Mouse (Mus musculus) limb, embryonic 12.5 days (tissue): ENCODE data around the gene Kxd1. TPM values are rescaled to one million over a fixed set of nuclear protein-coding genes. Genes with fewer than 3 reads are reported as not detected.

Source experiments
- ATAC-seq: fragments of 200-750 bp; cut with Nextera tagmentation; 2 replicates; pipeline ENCODE4 v1.8.0; 2017; ENCODE audit warnings: low read depth, moderate TSS enrichment; ENCODE audit not compliant: insufficient number of reproducible peaks, insufficient read depth, low FRiP score, low TSS enrichment
- H3K27ac ChIP-seq: fragments of 300-500 bp; sonication (generic); 2 replicates; pipeline ENCODE4 v1.5.1; 2016; ENCODE audit warnings: mild to moderate bottlenecking, moderate library complexity
- H3K27me3 ChIP-seq: fragments of 300-500 bp; sonication (generic); 2 replicates; pipeline ENCODE4 v1.6.1; 2016; ENCODE audit warnings: mild to moderate bottlenecking, moderate library complexity
- H3K36me3 ChIP-seq: fragments of 300-500 bp; sonication (generic); 2 replicates; pipeline ENCODE4 v1.6.1; 2016; ENCODE audit warnings: mild to moderate bottlenecking, moderate library complexity
- H3K4me1 ChIP-seq: fragments of 300-500 bp; sonication (generic); replicated peaks from 2 replicates; pipeline ENCODE4 v1.6.1; 2016
- H3K4me2 ChIP-seq: fragments of 300-500 bp; sonication (generic); 2 replicates; pipeline ENCODE4 v1.6.1; 2016; ENCODE audit warnings: mild to moderate bottlenecking, moderate library complexity
- H3K4me3 ChIP-seq: fragments of 300-500 bp; sonication (generic); replicated peaks from 2 replicates; pipeline ENCODE4 v1.5.1; 2016; ENCODE audit warnings: mild to moderate bottlenecking
- H3K9ac ChIP-seq: fragments of 300-500 bp; sonication (generic); replicated peaks from 2 replicates; pipeline ENCODE4 v1.6.1; 2016; ENCODE audit warnings: mild to moderate bottlenecking, moderate library complexity
- H3K9me3 ChIP-seq: fragments of 300-500 bp; sonication (generic); 2 replicates; pipeline ENCODE4 v1.6.1; 2016; ENCODE audit warnings: mild to moderate bottlenecking, moderate library complexity
- WGBS: fragments of 180-500 bp; shearing (Covaris S2); methylation state at CpG from one replicate; pipeline ENCODE4 v1.1.7; 2016; 5-methylcytosine and 5-hydroxymethylcytosine counted together
- polyA plus RNA-seq: library from polyadenylated mRNA; unstranded; fragments of >200 nt; fragmentation: Nextera tagmentation; extraction: Ambion mirVana; gene quantifications from 2 replicates; pipeline ENCODE4 v1.2.1, GENCODE M21; 2016

The Kxd1 gene
- polyA plus RNA-seq, 1 experiment from 2014 or later, result 50.7 TPM

GRCm38 (mm10) chr8:70463306-70463705 is 64.5 kb downstream of the Kxd1 start:
- H3K9me3 ChIP-seq, result peaks cover 9% of the 10 kb centered on the region; the same call in 1 of the 2 replicates
- H3K27ac ChIP-seq, result 0 out of 2 replicates have a peak overlapping the region, but pooled peaks have one; percentile 29
- H3K36me3 ChIP-seq, result peaks cover 17% of the 10 kb centered on the region
- no peaks in the 10 kb centered on the region for H3K27me3 ChIP-seq
- H3K4me1 ChIP-seq, result peaks cover 33% of the 10 kb centered on the region
- no peak overlapping the region for H3K9ac ChIP-seq
- no peak for ATAC-seq
- 78% methylated on average over 4 of the region's 4 CpGs for WGBS
- H3K4me3 ChIP-seq, result no peak overlapping the region
- H3K4me2 ChIP-seq, result no peak overlapping the region

GRCm38 (mm10) chr8:70462516-70462813 is 65.3 kb downstream of the Kxd1 start:
- H3K4me2 ChIP-seq, result no peak overlapping the region
- peaks cover 17% of the 10 kb centered on the region for H3K36me3 ChIP-seq
- no peak for ATAC-seq
- no peak overlapping the region for H3K4me3 ChIP-seq
- H3K27me3 ChIP-seq, result no peaks in the 10 kb centered on the region
- peaks cover 9% of the 10 kb centered on the region; the same call in 1 of the 2 replicates for H3K9me3 ChIP-seq
- 60% methylated on average over 8 of the region's 8 CpGs for WGBS
- peak overlapping the region; percentile 69 for H3K27ac ChIP-seq
- H3K4me1 ChIP-seq, result peaks cover 30% of the 10 kb centered on the region
- no peak overlapping the region for H3K9ac ChIP-seq

- Histone ChIP-seq H3K36me3 (peaks cover 17% of the 10 kb centered on the region), H3K4me3 (no peak overlapping the region), H3K27me3 (no peaks in the 10 kb centered on the region), H3K9me3 (peaks cover 9% of the 10 kb centered on the region; the same call in 1 of the 2 replicates), H3K27ac (peak overlapping the region; percentile 69), H3K9ac (no peak overlapping the region), H3K4me2 (no peak overlapping the region), H3K4me1 (peaks cover 25% of the 10 kb centered on the region)
- no peak for ATAC-seq
- WGBS, result 84% methylated on average over 16 of the region's 16 CpGs
These were observed 65.8 kb downstream of the Kxd1 start for GRCm38 (mm10) chr8:70461765-70462515.

- Histone ChIP-seq H3K9ac (no peak overlapping the region), H3K4me1 (peaks cover 22% of the 10 kb centered on the region), H3K4me3 (no peak overlapping the region), H3K27ac (no peak overlapping the region), H3K4me2 (no peak overlapping the region), H3K27me3 (no peaks in the 10 kb centered on the region), H3K9me3 (peaks cover 9% of the 10 kb centered on the region; the same call in 1 of the 2 replicates), H3K36me3 (peaks cover 9% of the 10 kb centered on the region)
- no peak for ATAC-seq
- WGBS, result 79% methylated on average over 9 of the region's 9 CpGs
These were observed 67.2 kb downstream of the Kxd1 start for GRCm38 (mm10) chr8:70460606-70461005.

- no peak overlapping the region for H3K4me2 ChIP-seq
These were observed 67.6 kb downstream of the Kxd1 start for GRCm38 (mm10) chr8:70460199-70460598.

GRCm38 (mm10) chr8:70459636-70460035 is 68.1 kb downstream of the Kxd1 start:
- peaks cover 7% of the 10 kb centered on the region for H3K36me3 ChIP-seq
- no peak overlapping the region for H3K4me2 ChIP-seq
- H3K9ac ChIP-seq, result no peak overlapping the region
- WGBS, result 98% methylated on average over 2 of the region's 2 CpGs
- H3K9me3 ChIP-seq, result peaks cover 9% of the 10 kb centered on the region; the same call in 1 of the 2 replicates
- H3K4me3 ChIP-seq, result no peak overlapping the region
- H3K27ac ChIP-seq, result no peak overlapping the region
- peaks cover 22% of the 10 kb centered on the region for H3K4me1 ChIP-seq
- no peaks in the 10 kb centered on the region for H3K27me3 ChIP-seq
- no peak for ATAC-seq

More at GRCm38 (mm10) chr8:70460199-70460598, 67.6 kb downstream of the Kxd1 start:
- ATAC-seq, result no peak
- peaks cover 7% of the 10 kb centered on the region for H3K36me3 ChIP-seq
- no peak overlapping the region for H3K27ac ChIP-seq
- H3K9ac ChIP-seq, result no peak overlapping the region
- H3K4me1 ChIP-seq, result peaks cover 22% of the 10 kb centered on the region
- no peak overlapping the region for H3K4me3 ChIP-seq
- no peaks in the 10 kb centered on the region for H3K27me3 ChIP-seq
- peaks cover 9% of the 10 kb centered on the region; the same call in 1 of the 2 replicates for H3K9me3 ChIP-seq
- WGBS, result 89% methylated on average over 5 of the region's 5 CpGs

GRCm38 (mm10) chr8:70458462-70458861 is 69.3 kb downstream of the Kxd1 start:
- Histone ChIP-seq H3K4me1 (peaks cover 29% of the 10 kb centered on the region), H3K9me3 (peaks cover 9% of the 10 kb centered on the region; the same call in 1 of the 2 replicates), H3K9ac (no peak overlapping the region), H3K36me3 (peaks cover 7% of the 10 kb centered on the region), H3K4me3 (no peak overlapping the region), H3K27ac (no peak overlapping the region), H3K27me3 (no peaks in the 10 kb centered on the region), H3K4me2 (no peak overlapping the region)
- WGBS, result 83% methylated on average over 3 of the region's 3 CpGs
- no peak for ATAC-seq

Other genes with a start within 250 kb of the Kxd1 start
- gene Homer3, start 245.1 kb downstream of the Kxd1 start, polyA plus RNA-seq, result 88.9 and 92.6 TPM in 2 replicates
- gene Ddx49, start 225.5 kb downstream of the Kxd1 start, polyA plus RNA-seq, result 52.0 and 54.9 TPM in 2 replicates
- 269 and 288 TPM in 2 replicates for gene Cope, start 225.4 kb downstream of the Kxd1 start, polyA plus RNA-seq
- 7.9 and 8.8 TPM in 2 replicates for gene Cers1, start 212.2 kb downstream of the Kxd1 start, polyA plus RNA-seq
- 3.7 and 4.2 TPM in 2 replicates for gene Gdf1, start 198.1 kb downstream of the Kxd1 start, polyA plus RNA-seq
- 32.5 and 34.3 TPM in 2 replicates for gene Upf1, start 174.7 kb downstream of the Kxd1 start, polyA plus RNA-seq
- gene Comp, start 154.4 kb downstream of the Kxd1 start, polyA plus RNA-seq, result 2.8 and 5.8 TPM in 2 replicates
- 18.4 and 24.8 TPM in 2 replicates for gene Crtc1, start 88.4 kb downstream of the Kxd1 start, polyA plus RNA-seq
- gene Klhl26, start 51.0 kb downstream of the Kxd1 start, polyA plus RNA-seq, result 26.8 and 27.3 TPM in 2 replicates
- gene Tmem59l, start 40.6 kb downstream of the Kxd1 start, polyA plus RNA-seq, result 17.5 and 22.1 TPM in 2 replicates
- gene Crlf1, start 34.8 kb downstream of the Kxd1 start, polyA plus RNA-seq, result 82.4 and 105 TPM in 2 replicates
- 142 and 151 TPM in 2 replicates for gene Rex1bd, start 21.2 kb downstream of the Kxd1 start, polyA plus RNA-seq
- gene Uba52, start 17.2 kb downstream of the Kxd1 start, polyA plus RNA-seq, result 882 and 891 TPM in 2 replicates
- 280 and 286 TPM in 2 replicates for gene Fkbp8, start 232 bp downstream of the Kxd1 start, polyA plus RNA-seq
- gene Ell, start 11.5 kb upstream of the Kxd1 start, polyA plus RNA-seq, result 18.7 and 21.2 TPM in 2 replicates
- gene Isyna1, start 66.4 kb upstream of the Kxd1 start, polyA plus RNA-seq, result 177 and 180 TPM in 2 replicates
- gene Ssbp4, start 80.9 kb upstream of the Kxd1 start, polyA plus RNA-seq, result 137 and 151 TPM in 2 replicates
- gene Lrrc25, start 88.2 kb upstream of the Kxd1 start, polyA plus RNA-seq, result 0.76 and 1.2 TPM in 2 replicates
- gene Gdf15, start 104.5 kb upstream of the Kxd1 start, polyA plus RNA-seq, result 0.15 TPM in 1 of 2 replicates, not detected in the other
- 45.7 and 53.9 TPM in 2 replicates for gene Pgpep1, start 132.4 kb upstream of the Kxd1 start, polyA plus RNA-seq
- 335 and 339 TPM in 2 replicates for gene Lsm4, start 145.3 kb upstream of the Kxd1 start, polyA plus RNA-seq
- gene Jund, start 171.0 kb upstream of the Kxd1 start, polyA plus RNA-seq, result 117 and 121 TPM in 2 replicates
- gene Iqcn, start 175.5 kb upstream of the Kxd1 start, polyA plus RNA-seq, result not detected in 2 replicates
- gene Gm3336, start 190.6 kb upstream of the Kxd1 start, polyA plus RNA-seq, result not detected in 2 replicates
- 0.24 and 0.33 TPM in 2 replicates for gene Pde4c, start 195.8 kb upstream of the Kxd1 start, polyA plus RNA-seq
- 13.7 and 13.8 TPM in 2 replicates for gene Rab3a, start 226.7 kb upstream of the Kxd1 start, polyA plus RNA-seq
- gene Mpv17l2, start 233.0 kb upstream of the Kxd1 start, polyA plus RNA-seq, result 25.8 and 29.0 TPM in 2 replicates
- 80.2 and 80.6 TPM in 2 replicates for gene Pik3r2, start 248.8 kb upstream of the Kxd1 start, polyA plus RNA-seq